Mouse (Mus musculus) megakaryocyte progenitor cell, adult 5-6 weeks (primary cell): ENCODE results near the gene Fbxo4. TPM values are rescaled to one million over a fixed set of nuclear protein-coding genes. Genes with fewer than 3 reads are reported as not detected.

Experiments
- ATAC-seq: replicated peaks from 2 replicates; pipeline ENCODE4 v1.8.0; 2016; ENCODE audit warnings: mild to moderate bottlenecking, moderate TSS enrichment, inconsistent platforms; ENCODE audit not compliant: poor library complexity
- total RNA-seq, 2 experiments: library from RNA; stranded (forward) in 1 of 2; stranded (reverse) in 1 of 2; fragments of 157-497, 149-512 nt in 1 of 2; fragments of 200-1000 nt in 1 of 2; gene quantifications; 2 replicates each; pipeline versions ENCODE4 v1.2.3 to v1.2.4; 2015 to 2017

Fbxo4 gene
- total RNA-seq, 2 experiments from 2014 or later, result 8.8 to 9.2 TPM

DNA sequence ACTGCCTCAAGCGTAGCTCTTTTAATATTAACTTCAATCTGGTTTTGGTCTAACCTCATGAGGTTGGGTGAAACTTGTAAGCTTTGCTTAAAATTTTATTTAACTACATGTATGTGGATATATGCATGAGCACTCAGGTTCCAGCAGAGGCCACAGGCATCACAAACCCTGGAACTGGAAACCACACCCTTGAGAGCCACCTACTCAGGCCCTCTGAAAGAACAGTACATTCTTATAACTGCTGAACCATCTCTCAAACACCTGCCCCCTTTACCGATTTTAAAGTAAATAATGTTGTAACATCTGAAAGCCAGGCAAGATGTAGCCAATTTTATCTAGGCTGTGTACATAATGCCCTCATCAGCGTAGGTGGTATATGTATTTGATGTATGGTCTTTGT, 498 bp upstream of the Fbxo4 start:
- peak; percentile 12 for ATAC-seq

DNA sequence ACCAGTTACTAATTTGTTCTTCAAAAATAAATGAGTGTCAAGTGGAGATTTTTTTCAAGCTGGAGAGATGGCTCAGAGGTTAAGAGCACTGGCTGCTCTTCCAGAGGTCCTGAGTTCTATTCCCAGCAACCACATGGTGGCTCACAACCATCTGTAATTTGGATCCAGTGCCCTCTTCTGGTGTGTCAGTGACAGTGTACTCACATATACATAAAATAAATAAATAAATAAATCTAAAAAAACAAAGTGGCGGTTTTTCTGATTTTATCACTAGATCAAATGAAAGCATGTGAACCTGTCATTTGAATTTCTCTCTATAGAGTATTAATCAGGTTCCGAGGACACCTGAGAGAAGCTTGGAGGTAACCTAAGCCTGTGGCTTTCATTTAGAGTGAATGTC, 1.1 kb downstream of the Fbxo4 start:
- ATAC-seq, result no peak

DNA sequence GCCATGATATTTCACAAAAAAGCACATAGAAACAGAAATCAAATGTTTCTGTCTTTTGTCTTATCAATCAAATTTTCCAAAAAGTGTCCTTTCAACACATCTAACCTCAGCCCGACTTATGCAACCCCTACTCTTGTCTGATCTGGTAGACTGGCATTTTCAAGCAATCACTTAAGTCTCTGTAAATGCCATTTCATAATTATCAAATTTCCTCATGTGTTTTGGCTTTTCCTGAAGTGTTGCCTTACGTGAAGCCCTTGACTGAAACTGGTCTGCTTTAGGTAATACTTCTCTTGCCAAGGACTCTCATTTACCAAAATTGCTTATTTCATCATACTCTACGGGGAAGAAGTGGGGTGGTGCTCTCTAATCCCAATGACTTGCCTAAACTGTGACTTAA, 6.1 kb downstream of the Fbxo4 start:
- ATAC-seq, result peak; percentile 73

DNA sequence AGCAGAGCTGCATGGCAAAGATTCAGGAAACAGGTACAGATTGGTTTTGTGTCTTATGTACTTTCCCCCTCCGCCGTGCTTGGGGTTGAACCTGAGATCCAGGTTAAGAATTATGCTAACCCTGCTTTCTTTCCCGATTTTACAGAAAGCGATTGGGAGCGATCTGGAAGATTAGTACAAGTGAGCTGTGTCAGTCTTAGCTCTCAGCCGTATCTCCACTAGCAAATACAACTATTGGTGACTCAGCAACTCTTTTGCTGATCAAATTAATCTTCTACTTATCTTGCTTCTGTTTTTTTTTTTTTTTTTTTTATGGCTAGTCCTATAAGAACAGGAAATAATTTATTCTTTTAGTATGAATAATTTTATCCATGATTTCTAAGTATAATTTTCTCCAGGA, 9.2 kb downstream of the Fbxo4 start:
- ATAC-seq, result no peak

DNA sequence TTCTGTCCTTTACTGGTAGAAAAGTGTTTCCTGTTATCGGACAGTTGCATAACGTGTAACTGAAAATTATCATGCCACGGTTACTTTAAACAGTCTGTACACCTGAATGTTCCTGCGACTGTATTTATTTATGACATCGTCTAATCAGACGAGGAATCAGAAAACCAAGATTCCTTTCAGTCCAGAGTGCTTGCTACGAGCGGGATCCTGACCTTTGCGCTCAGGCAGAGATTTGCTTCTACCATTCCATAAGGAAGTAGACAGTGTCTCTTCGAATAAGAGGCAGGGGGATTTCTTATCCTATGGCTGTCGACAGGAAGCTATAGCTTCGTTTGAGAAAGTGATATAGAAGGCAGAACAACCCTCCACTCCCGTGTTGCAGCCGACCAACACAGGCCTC, 9.6 kb downstream of the Fbxo4 start:
- ATAC-seq, result no peak

DNA sequence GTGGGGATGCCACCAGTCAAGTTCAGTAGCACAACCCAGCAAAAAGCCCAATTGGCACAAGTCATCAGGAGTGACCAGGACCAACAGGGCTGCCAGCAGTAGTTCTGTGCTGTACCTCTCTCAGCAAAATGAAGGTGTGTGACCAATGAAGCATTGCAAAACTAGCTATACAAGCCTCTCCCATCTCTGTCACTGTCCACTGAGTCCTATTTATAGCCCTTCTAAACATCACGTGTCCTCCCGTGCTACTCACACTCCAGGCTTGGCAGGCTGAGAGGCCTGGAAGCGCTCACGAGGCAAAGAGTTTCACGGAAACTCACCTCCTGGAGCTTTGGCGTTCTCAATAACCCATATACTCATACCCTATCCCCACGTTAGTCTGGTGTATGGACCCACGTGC, 17.1 kb downstream of the Fbxo4 start:
- ATAC-seq, result no peak

DNA sequence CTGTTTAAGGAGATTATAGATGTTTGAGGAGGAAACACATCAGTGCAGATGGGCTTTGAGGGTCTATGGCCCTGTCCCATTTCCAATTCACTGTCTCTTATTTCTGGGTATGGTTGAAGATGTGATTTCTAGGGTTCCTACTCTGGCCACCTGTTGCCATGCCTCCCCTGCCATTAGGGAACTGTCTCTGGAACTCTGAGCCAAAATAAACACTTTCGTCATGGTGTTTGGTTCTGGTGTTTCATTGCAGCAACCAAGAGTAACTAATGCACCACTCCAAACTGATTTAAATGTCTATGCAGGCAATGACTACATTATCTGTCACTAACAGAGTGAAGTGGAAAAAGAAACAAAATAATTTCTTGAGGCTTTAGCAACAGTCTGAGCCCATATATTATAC, 19.3 kb downstream of the Fbxo4 start:
- ATAC-seq, result no peak

DNA sequence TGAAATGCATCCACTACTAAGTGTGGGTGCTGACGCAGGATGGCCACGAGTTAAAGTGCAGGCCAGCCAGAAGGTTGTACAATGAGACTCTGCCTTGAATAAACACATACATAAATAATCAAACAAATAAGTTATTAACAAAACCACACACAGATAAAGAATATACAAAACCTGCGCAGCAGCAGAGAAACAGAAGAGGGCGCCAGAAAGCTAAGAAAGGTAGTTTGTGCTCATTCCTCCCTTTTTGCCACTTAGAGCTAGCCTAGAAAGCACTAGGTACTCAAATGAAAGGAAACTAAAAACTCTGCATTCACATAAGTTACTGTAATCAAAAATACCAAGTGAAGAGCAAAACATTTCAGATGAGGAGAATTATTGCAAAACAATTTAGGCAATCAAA, 21.4 kb downstream of the Fbxo4 start:
- peak; percentile 96 for ATAC-seq

DNA sequence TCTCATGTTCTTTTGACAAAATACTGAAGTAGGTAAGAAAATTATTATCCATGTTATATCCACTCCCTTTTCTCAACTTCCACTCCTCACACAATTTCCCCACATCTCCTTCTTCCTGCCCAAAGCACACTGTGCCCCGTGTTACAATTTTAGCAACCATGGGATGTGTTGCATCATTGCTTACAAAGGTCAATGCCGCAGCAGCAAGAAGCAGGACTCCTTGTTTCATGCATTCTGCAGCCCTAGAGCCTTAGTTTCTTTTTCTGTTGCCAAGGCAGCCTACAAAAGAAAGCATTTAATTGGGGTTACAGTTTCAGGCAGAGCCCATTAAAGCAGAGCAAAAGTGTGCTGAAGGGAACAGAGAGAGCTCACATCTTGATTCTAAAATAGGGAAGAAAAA, 24.4 kb downstream of the Fbxo4 start:
- peak; percentile 76 for ATAC-seq

DNA sequence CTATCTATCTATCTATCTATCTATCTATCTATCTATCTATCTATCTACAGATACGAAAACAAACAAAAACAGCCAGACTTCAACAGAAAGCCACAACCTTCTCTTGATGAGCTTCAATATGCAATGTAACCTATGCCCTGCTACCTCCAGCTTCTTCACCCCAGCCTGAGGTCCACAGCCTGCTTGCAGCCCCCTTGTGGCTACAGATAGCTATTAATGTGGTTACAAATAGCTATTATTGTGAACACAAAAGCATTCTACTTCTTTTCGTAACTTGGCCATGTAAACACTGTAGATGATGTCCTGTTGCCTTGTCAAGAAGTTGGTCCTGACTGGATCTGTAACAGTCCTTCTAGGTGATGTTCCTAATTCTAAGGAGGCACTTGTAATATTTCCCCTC, 41.2 kb downstream of the Fbxo4 start:
- ATAC-seq, result no peak

DNA sequence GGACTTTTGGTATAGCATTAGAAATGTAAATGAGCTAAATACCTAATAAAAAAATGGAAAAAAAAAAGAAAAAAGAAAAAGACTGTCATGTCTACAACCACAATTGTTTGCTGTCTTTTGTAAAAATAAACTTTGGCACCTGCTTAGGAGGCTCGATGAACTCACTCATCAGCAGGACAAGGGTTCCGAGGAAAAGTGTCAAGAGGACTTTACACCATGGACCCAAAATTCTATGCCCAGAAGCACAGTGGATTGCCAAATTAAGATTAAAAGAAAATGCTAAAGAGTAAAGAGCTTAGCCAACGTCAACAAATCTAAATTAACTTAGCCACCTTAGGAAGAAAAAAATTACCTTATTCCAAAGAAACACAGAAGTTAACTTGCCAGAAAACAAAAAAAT, 43.3 kb downstream of the Fbxo4 start:
- no peak for ATAC-seq

DNA sequence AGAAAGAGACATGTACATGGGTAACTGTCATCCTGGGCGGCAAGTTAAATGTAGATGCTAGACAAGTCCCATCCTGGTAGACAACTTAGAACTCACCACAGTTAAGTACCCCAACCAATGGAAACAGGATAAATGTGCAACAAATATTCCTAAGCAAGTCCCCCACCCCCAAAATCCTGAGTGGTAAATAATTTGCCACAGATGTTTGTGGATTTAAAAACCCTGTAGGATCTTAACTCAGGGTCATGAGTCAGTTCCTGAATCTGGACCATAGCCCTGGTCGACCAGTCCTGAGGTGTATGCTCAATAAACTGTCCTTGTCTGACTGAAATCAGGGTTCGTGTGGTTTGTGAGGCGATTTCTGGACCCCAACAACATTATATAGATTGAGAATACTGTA, 45.9 kb downstream of the Fbxo4 start:
- ATAC-seq, result no peak

DNA sequence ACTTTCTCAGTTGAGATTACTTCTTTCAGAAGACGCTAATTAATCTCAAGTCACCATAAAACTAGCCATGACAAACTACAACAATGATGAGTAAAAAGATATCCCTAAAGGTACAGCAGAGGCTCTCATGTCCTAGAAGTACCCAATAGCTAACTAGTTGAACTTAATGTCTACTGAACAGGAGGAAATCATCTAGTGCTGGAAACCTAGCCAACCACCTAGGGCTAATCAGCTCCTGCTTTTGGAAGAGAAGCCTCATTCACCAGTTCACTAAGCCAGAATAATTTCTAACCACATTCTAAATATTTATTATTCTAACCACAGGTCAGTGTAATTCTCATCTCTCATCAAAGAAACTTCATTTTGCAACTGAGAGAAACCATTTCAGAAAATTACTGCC, 47.4 kb downstream of the Fbxo4 start:
- no peak for ATAC-seq

Other genes with a start within 250 kb of the Fbxo4 start
- gene AW549877, start 16.2 kb upstream of the Fbxo4 start, total RNA-seq (2015), result 32.1 and 35.4 TPM in 2 replicates
- 6.7 and 9.9 TPM in 2 replicates for gene AW549877, start 16.2 kb upstream of the Fbxo4 start, total RNA-seq (2017)
- gene Oxct1, start 46.8 kb upstream of the Fbxo4 start, total RNA-seq (2015), result 74.1 and 83.8 TPM in 2 replicates
- gene Oxct1, start 46.8 kb upstream of the Fbxo4 start, total RNA-seq (2017), result 257 and 287 TPM in 2 replicates